Mouse (Mus musculus): ENCODE measurements at regions not wholly inside any gene's neighbourhood (a gene's known extent, or its start where the extent isn't known, plus 50 kb on each side); places are given as distances from the start of the nearest gene placed in this dataset.

DNA sequence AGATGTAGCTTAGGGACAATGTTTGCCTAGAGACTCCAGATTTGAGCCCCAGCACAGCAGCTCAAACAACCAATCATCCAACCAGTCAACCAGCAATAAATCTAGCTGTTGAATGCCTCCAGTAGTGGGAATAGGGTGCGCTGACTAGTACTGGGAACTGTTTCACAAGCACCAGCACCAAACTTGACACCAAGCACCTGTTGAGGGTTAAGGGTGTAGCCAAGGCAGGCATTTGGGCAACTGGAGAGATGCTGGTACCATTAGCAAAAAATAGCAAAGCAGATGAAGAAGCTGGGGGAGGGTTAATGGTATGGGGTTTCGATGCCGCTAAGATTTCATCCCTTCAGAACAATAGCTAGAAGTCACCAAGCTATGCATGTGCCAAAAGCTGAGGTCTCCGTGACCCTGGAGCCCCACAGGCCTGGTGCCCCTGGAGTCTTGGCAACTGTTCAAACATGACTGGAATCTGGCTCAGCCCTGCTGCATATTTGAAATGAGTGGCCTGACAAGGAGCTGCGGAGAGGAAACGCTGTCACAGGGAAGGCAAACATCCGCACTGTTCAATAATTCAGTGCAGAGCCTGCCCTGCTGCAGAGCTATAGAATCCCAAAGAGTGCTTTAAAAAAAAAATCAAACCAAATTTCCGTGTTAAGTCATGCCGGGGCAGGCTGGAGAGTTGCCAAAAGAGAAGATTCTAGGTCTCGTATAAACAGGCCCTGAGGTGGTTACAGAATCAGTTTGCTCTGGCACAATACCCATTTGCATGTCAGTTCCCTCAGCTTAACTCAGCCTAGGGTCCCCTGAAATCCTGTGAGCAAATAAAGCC, 134.3 kb downstream of the Zfp706 start:
- Histone ChIP-seq H3K9me3 (ENCODE audit: control insufficient read depth, low read length) (no peaks in the 10 kb centered on the region), H3K36me3 (ENCODE audit: control insufficient read depth, insufficient read depth, low read length) (no peaks in the 10 kb centered on the region), H3K4me2 (replicated peaks; ENCODE audit: low read depth) (peak overlapping the region; percentile 12; the same call in 1 of the 2 replicates), H3K9ac (ENCODE audit: low read length) (no peak overlapping the region; the same call in none of the 2 replicates), H3K4me1 (replicated peaks; ENCODE audit: control insufficient read depth, insufficient read depth) (peaks cover 7% of the 10 kb centered on the region), H3K27me3 (ENCODE audit: control insufficient read depth, insufficient read depth, low read length) (no peaks in the 10 kb centered on the region), H3K4me3 (ENCODE audit: low read depth, low read length) (no peak overlapping the region), H3K27ac (replicated peaks) (no peak overlapping the region)
- DNase-seq (ENCODE audit: low spot score) (peak; percentile 61), ATAC-seq (ENCODE audit: low FRiP score, low TSS enrichment) (peak; percentile 33)
- TF ChIP-seq EP300 (optimal IDR thresholded peaks at IDR 0.05) (no peak), CTCF (IDR thresholded peaks at IDR 0.05; ENCODE audit: low read depth) (no peak)
- 10% methylated on average over 10 of the region's 10 CpGs for WGBS

DNA sequence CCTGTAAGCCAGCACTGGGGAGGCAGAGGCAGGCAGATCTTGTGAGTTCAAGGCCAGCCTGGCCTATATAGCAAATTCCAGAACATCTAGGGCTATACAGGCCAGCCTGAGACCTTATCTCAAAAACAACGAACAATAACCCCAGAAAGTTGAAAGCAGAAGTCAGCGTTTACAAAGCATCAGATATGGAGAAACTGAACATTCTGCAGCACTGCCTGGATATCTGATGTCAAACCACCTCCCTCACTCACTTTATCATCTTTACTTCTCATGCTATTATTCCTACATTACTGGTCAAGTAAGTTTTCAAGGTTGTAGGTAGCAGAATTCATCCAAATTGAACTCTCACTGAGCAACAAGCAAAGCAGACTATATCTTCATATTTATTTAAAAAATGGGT, 135.0 kb downstream of the Zfp706 start:
- Histone ChIP-seq H3K36me3 (ENCODE audit: control insufficient read depth, insufficient read depth, low read length) (no peaks in the 10 kb centered on the region), H3K4me2 (replicated peaks; ENCODE audit: low read depth) (no peak overlapping the region), H3K9me3 (ENCODE audit: control insufficient read depth, low read length) (no peaks in the 10 kb centered on the region), H3K27me3 (ENCODE audit: control insufficient read depth, insufficient read depth, low read length) (no peaks in the 10 kb centered on the region), H3K4me3 (ENCODE audit: low read depth, low read length) (no peak overlapping the region), H3K4me1 (replicated peaks; ENCODE audit: control insufficient read depth, insufficient read depth) (peaks cover 7% of the 10 kb centered on the region), H3K27ac (replicated peaks) (no peak overlapping the region), H3K9ac (ENCODE audit: low read length) (no peak overlapping the region)
- TF ChIP-seq EP300 (optimal IDR thresholded peaks at IDR 0.05), result no peak
- TF ChIP-seq CTCF (IDR thresholded peaks at IDR 0.05; ENCODE audit: low read depth), result no peak
- DNase-seq (ENCODE audit: low spot score) (no peak), ATAC-seq (ENCODE audit: low FRiP score, low TSS enrichment) (no peak)
- WGBS, result 58% methylated on average over 2 of the region's 2 CpGs

DNA sequence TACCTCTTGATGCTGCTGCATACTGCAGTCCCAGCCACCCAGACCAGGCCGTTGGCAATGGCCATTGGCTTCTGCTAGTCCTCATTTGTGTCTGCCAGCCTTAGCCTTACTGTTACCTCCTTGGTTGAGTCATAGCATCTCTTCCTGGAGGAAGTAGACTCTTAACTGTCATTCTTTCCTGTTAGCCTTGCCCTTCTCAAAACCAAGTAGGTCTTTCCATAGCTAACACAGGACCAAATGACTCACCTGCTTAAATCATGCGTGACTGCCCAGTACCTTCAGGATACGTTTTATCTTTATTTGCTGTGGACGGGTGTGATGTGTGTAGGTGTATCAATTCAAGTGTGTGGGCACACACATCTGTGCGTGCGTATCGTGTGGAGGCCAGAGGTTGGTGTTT, 136.9 kb downstream of the Zfp706 start:
- peak; percentile 84 for ATAC-seq (ENCODE audit: low FRiP score, low TSS enrichment)
- H3K36me3 ChIP-seq (ENCODE audit: control insufficient read depth, insufficient read depth, low read length), result no peaks in the 10 kb centered on the region
- H3K27me3 ChIP-seq (ENCODE audit: control insufficient read depth, insufficient read depth, low read length), result no peaks in the 10 kb centered on the region
- no peak overlapping the region for H3K4me2 ChIP-seq (replicated peaks; ENCODE audit: low read depth)
- no peak overlapping the region for H3K9ac ChIP-seq (ENCODE audit: low read length)
- H3K4me1 ChIP-seq (replicated peaks; ENCODE audit: control insufficient read depth, insufficient read depth), result peaks cover 7% of the 10 kb centered on the region
- no peak overlapping the region for H3K4me3 ChIP-seq (ENCODE audit: low read depth, low read length)
- no peak for DNase-seq (ENCODE audit: low spot score)
- H3K9me3 ChIP-seq (ENCODE audit: control insufficient read depth, low read length), result no peaks in the 10 kb centered on the region
- no peak overlapping the region for H3K27ac ChIP-seq (replicated peaks)
- no peak for TF ChIP-seq EP300 (optimal IDR thresholded peaks at IDR 0.05)
- no peak for TF ChIP-seq CTCF (IDR thresholded peaks at IDR 0.05; ENCODE audit: low read depth)
- 82% methylated on average over 7 of the region's 7 CpGs for WGBS

DNA sequence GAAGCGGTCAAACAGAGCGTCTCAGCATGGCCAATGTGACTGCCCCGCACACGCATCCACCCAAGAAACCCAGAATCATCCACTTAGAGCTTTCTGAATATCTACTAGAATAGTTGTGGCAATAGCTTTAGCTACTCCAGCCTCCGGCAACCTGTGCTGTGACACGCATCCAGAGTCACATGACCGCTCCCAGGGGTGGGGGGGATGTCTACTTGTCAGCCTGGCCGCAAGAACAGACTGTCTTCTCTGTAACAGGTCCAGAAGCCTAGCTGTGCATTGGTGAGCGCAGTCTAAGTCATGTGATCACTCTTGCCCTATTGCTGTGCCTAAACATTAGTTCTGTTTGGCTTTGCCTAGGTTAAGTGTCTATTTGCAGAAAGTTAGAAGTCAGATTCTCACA, 137.5 kb downstream of the Zfp706 start:
- DNase-seq (ENCODE audit: low spot score) (no peak), ATAC-seq (ENCODE audit: low FRiP score, low TSS enrichment) (no peak)
- H3K9ac ChIP-seq (ENCODE audit: low read length), result no peak overlapping the region
- H3K4me2 ChIP-seq (replicated peaks; ENCODE audit: low read depth), result no peak overlapping the region
- H3K4me1 ChIP-seq (replicated peaks; ENCODE audit: control insufficient read depth, insufficient read depth), result peaks cover 7% of the 10 kb centered on the region
- WGBS, result 93% methylated on average over 9 of the region's 9 CpGs
- H3K36me3 ChIP-seq (ENCODE audit: control insufficient read depth, insufficient read depth, low read length), result no peaks in the 10 kb centered on the region
- H3K4me3 ChIP-seq (ENCODE audit: low read depth, low read length), result no peak overlapping the region
- H3K27me3 ChIP-seq (ENCODE audit: control insufficient read depth, insufficient read depth, low read length), result no peaks in the 10 kb centered on the region
- H3K27ac ChIP-seq (replicated peaks), result no peak overlapping the region
- no peak for TF ChIP-seq CTCF (IDR thresholded peaks at IDR 0.05; ENCODE audit: low read depth)
- TF ChIP-seq EP300 (optimal IDR thresholded peaks at IDR 0.05), result no peak
- H3K9me3 ChIP-seq (ENCODE audit: control insufficient read depth, low read length), result no peaks in the 10 kb centered on the region

DNA sequence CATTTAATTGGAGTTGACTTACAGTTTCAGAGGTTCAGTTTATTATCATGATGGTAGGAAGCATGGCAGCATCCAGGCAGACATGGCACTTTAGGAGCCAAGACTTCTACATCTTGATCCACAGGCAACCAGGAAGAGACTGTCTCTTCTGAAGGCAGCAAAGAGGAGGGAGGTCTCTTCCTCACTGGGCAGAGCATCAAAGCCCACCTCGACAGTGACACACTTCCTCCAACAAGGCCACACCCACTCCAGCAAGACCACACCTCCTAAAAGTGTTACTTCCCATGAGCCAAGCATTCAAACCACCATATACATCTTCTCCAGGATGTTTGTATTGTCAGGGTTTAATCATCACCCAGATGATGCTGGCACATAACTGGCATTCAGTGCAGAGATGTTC, 141.5 kb downstream of the Zfp706 start:
- H3K4me3 ChIP-seq (ENCODE audit: low read depth, low read length), result no peak overlapping the region

DNA sequence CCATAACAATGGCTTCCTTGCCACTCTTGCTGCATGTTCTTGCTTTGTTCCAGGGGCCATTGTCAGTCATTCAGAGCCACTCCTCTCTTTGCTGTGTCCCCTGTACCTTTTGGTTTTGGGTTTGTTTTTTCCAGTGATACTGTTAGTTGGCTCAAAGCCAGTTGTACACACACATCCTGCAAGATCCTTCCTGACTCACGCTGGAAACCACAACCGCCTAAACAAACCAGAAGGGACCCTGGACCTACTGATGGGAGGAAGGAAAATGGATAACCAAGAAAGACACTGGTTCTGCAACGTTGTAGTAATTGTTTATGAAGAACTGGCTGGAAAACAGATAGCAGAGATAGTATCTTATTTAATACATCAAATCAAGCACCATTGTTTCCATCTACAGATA, 142.2 kb downstream of the Zfp706 start:
- Histone ChIP-seq H3K9ac (ENCODE audit: low read length) (no peak overlapping the region), H3K4me1 (replicated peaks; ENCODE audit: control insufficient read depth, insufficient read depth) (no peaks in the 10 kb centered on the region), H3K27ac (replicated peaks) (no peak overlapping the region), H3K27me3 (ENCODE audit: control insufficient read depth, insufficient read depth, low read length) (no peaks in the 10 kb centered on the region), H3K4me3 (ENCODE audit: low read depth, low read length) (no peak overlapping the region), H3K9me3 (ENCODE audit: control insufficient read depth, low read length) (no peaks in the 10 kb centered on the region), H3K4me2 (replicated peaks; ENCODE audit: low read depth) (no peak overlapping the region), H3K36me3 (ENCODE audit: control insufficient read depth, insufficient read depth, low read length) (no peaks in the 10 kb centered on the region)
- DNase-seq (ENCODE audit: low spot score) (no peak), ATAC-seq (ENCODE audit: low FRiP score, low TSS enrichment) (peak; percentile 41)
- no peak for TF ChIP-seq CTCF (IDR thresholded peaks at IDR 0.05; ENCODE audit: low read depth)
- no peak for TF ChIP-seq EP300 (optimal IDR thresholded peaks at IDR 0.05)
- WGBS, result 26% methylated on average over 3 of the region's 3 CpGs

More for the DNA sequence above, 141.5 kb downstream of the Zfp706 start:
- H3K9me3 ChIP-seq (ENCODE audit: control insufficient read depth, low read length), result no peaks in the 10 kb centered on the region
- H3K4me2 ChIP-seq (replicated peaks; ENCODE audit: low read depth), result no peak overlapping the region
- no peak for ATAC-seq (ENCODE audit: low FRiP score, low TSS enrichment)
- DNase-seq (ENCODE audit: low spot score), result no peak
- TF ChIP-seq CTCF (IDR thresholded peaks at IDR 0.05; ENCODE audit: low read depth) (no peak), EP300 (optimal IDR thresholded peaks at IDR 0.05) (no peak)
- no peaks in the 10 kb centered on the region for H3K36me3 ChIP-seq (ENCODE audit: control insufficient read depth, insufficient read depth, low read length)
- H3K27ac ChIP-seq (replicated peaks), result no peak overlapping the region
- H3K27me3 ChIP-seq (ENCODE audit: control insufficient read depth, insufficient read depth, low read length), result no peaks in the 10 kb centered on the region
- no peaks in the 10 kb centered on the region for H3K4me1 ChIP-seq (replicated peaks; ENCODE audit: control insufficient read depth, insufficient read depth)
- H3K9ac ChIP-seq (ENCODE audit: low read length), result no peak overlapping the region
- 32% methylated on average over 1 of the region's 1 CpGs for WGBS

Data from stomach, postnatal 0 days (tissue).